Mouse (Mus musculus) layer of hippocampus, adult 18-20 months (tissue): Measurements from ENCODE around the gene Rtl1. TPM values are rescaled to one million over a fixed set of nuclear protein-coding genes. Genes with fewer than 3 reads are reported as not detected.

Experiments used
- microRNA-seq, 2 experiments: library from miRNA; unstranded; fragments of <30 nt; microRNA quantifications; one replicate each; pipeline ENCODE4 v1.2.0; 2021
- total RNA-seq, 2 experiments: library from RNA; stranded (reverse); gene quantifications; 2 replicates each; pipeline ENCODE4 v1.2.3; 2021

Gene Rtl1
- total RNA-seq, 2 experiments from 2014 or later, result 0.08 to 0.17 TPM

Small RNA genes within 50 kb of the gene (microRNA-seq; reads per million reads assigned to microRNA genes)
- gene Gm23912 (0 reads per million in 2 experiments), gene Mir1188 (33.3 to 37.3 reads per million in 2 experiments), gene Mir127 (32,888 to 35,400 reads per million in 2 experiments), gene Mir136 (0 reads per million in 2 experiments), gene Mir1906-1 (0 reads per million in 2 experiments), gene Mir3070a (6.4 to 13.1 reads per million in 2 experiments), gene Mir3070b (14.3 to 18.9 reads per million in 2 experiments), gene Mir3071 (0 reads per million in 2 experiments), gene Mir337 (0 reads per million in 2 experiments), gene Mir341 (783 to 1,528 reads per million in 2 experiments), gene Mir3544 (0 reads per million in 2 experiments), gene Mir370 (755 to 1,005 reads per million in 2 experiments), gene Mir431 (750 to 850 reads per million in 2 experiments), gene Mir432 (0 reads per million in 2 experiments), gene Mir433 (7,520 to 8,003 reads per million in 2 experiments), gene Mir434 (1,921 to 1,961 reads per million in 2 experiments), gene Mir493 (55.6 to 62.4 reads per million in 2 experiments), gene Mir540 (701 to 821 reads per million in 2 experiments), gene Mir665 (125 to 218 reads per million in 2 experiments), gene Mir673 (464 to 577 reads per million in 2 experiments), gene Mir770 (6,796 to 8,435 reads per million in 2 experiments)

Other genes with a start within 250 kb of the Rtl1 start
- gene Dlk1, start 147.5 kb downstream of the Rtl1 start, total RNA-seq, result 10 to 100 TPM in 1 of 2 experiments, 1 to 10 TPM in 1; 10.0 to 12.9 TPM